Mouse (Mus musculus) Patski (cell line): ENCODE measurements at regions not wholly inside any gene's neighbourhood (a gene's known extent, or its start where the extent isn't known, plus 50 kb on each side); places are given as distances from the start of the nearest gene placed in this dataset.

Experiments
- ATAC-seq: fragments of 100-300 bp; one replicate; pipeline ENCODE4 v1.8.0; 2021
- CTCF ChIA-PET: fragments of 350-600 bp; sonication (Branson Sonifier 250); formaldehyde crosslinking; loops from one replicate; lab custom pipeline; 2022; ENCODE audit warnings: inconsistent platforms; lab: Charles Lee
- POLR2A ChIA-PET: fragments of 350-600 bp; sonication (Branson Sonifier 250); formaldehyde crosslinking; loops from one replicate; lab custom pipeline; 2022; ENCODE audit warnings: antibody characterized with exemption, inconsistent platforms; lab: Charles Lee
- DNase-seq: peaks from one replicate; pipeline ENCODE4 v3.0.0-alpha.2; 2011; ENCODE audit warnings: low read depth, low spot score
- H3K27me3 ChIP-seq: fragments of 371-371 bp; one replicate; pipeline ENCODE4 v1.5.1; 2021
- CTCF ChIP-seq: fragments of 100-300 bp; IDR thresholded peaks from one replicate; pipeline ENCODE4 v1.5.1; 2021
- in situ Hi-C: fragments of 300-500 bp; cut with MboI; formaldehyde crosslinking; loops from 3 replicates; pipeline ENCODE4 v1.11.1; 2018; ENCODE audit warnings: low pct_unique_long_range_greater_than_20kb, mixed read lengths

DNA sequence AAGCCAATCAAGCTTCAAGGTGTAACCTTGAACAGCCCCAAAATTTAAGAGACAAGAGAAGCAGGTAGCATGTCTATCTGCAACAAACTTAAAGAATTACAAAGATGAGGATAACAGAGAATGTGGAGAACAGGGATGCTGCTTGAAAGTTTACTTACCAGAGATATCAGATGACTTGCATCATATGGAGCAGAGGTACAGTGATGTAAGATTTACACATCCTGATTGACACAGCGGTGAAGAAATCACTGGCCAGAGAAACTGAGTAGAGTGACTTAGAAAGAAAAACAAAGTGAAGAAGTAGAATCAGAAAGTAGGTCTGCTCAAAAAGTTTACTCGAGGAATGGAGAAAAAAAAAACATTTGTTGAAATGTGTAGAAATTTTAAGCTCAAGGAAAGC is 54.6 kb upstream of the 4930523C07Rik start:
- ATAC-seq (no peak), DNase-seq (no peak)
- H3K27me3 ChIP-seq = no peaks in the 10 kb centered on the region
- no peak for TF ChIP-seq CTCF
- in situ Hi-C loops = no loop called here
- ChIA-PET POLR2A (no interaction called here), CTCF (interaction anchor here (1.4 to 1.6 kb wide), 2 partner anchors 12 to 21 kb away, joined by 3 read pairs; no protein-coding TSS in a partner anchor)

GRCm38 (mm10) chr1:159991734-159992565 is 52.2 kb upstream of the 4930523C07Rik start:
- CTCF ChIA-PET = interaction anchor here (1.3 to 1.5 kb wide), 2 partner anchors 9 to 19 kb away, joined by 3 read pairs; no protein-coding TSS in a partner anchor
- POLR2A ChIA-PET = no interaction called here
- no peak for ATAC-seq

More at GRCm38 (mm10) chr1:159991734-159992565, 52.2 kb upstream of the 4930523C07Rik start:
- DNase-seq = no peak
- no peak for TF ChIP-seq CTCF
- no peaks in the 10 kb centered on the region for H3K27me3 ChIP-seq
- in situ Hi-C loops = no loop called here
